Mouse (Mus musculus) neural tube, embryonic 14.5 days (tissue): ENCODE data around the gene Ss18l1. TPM values are rescaled to one million over a fixed set of nuclear protein-coding genes. Genes with fewer than 3 reads are reported as not detected.

Experiments used
- ATAC-seq: fragments of 200-750 bp; cut with Nextera tagmentation; 2 replicates; pipeline ENCODE4 v1.8.0; 2017; ENCODE audit warnings: low read depth, mild to moderate bottlenecking, moderate TSS enrichment, moderate library complexity
- H3K27ac ChIP-seq: fragments of 300-500 bp; sonication (generic); 2 replicates; pipeline ENCODE4 v1.5.1; 2014; ENCODE audit warnings: low read depth, mild to moderate bottlenecking, control low read depth, low read length, moderate library complexity, mixed read lengths
- H3K27me3 ChIP-seq: fragments of 300-500 bp; sonication (generic); 2 replicates; pipeline ENCODE4 v1.6.1; 2014; ENCODE audit warnings: low read length; ENCODE audit not compliant: control insufficient read depth, insufficient read depth
- H3K36me3 ChIP-seq: fragments of 300-500 bp; sonication (generic); 2 replicates; pipeline ENCODE4 v1.6.1; 2014; ENCODE audit warnings: low read length, mixed read lengths; ENCODE audit not compliant: control insufficient read depth, insufficient read depth
- H3K4me1 ChIP-seq: fragments of 300-500 bp; sonication (generic); 2 replicates; pipeline ENCODE4 v1.6.1; 2014; ENCODE audit warnings: low read length; ENCODE audit not compliant: control insufficient read depth, insufficient read depth
- H3K4me2 ChIP-seq: fragments of 300-500 bp; sonication (generic); 2 replicates; pipeline ENCODE4 v1.6.1; 2014; ENCODE audit warnings: mild to moderate bottlenecking, low read depth, low read length, control low read depth
- H3K4me3 ChIP-seq: fragments of 300-500 bp; sonication (generic); 2 replicates; pipeline ENCODE4 v1.5.1; 2014; ENCODE audit warnings: low read depth, low read length, control low read depth, mixed read lengths
- H3K9ac ChIP-seq: fragments of 300-500 bp; sonication (generic); replicated peaks from 2 replicates; pipeline ENCODE4 v1.6.1; 2014; ENCODE audit warnings: low read depth, mild to moderate bottlenecking, control low read depth, low read length, mixed read lengths
- H3K9me3 ChIP-seq: fragments of 300-500 bp; sonication (generic); 2 replicates; pipeline ENCODE4 v1.6.1; 2016; ENCODE audit warnings: low read length; ENCODE audit not compliant: control insufficient read depth
- WGBS: fragments of 180-500 bp; shearing (Covaris S2); extraction: QIAGEN DNeasy Blood & Tissue Kit; methylation state at CpG from one replicate; pipeline ENCODE4 v1.1.7; 2014; 5-methylcytosine and 5-hydroxymethylcytosine counted together
- polyA plus RNA-seq: library from polyadenylated mRNA; unstranded; fragments of >200 nt; fragmentation: Nextera tagmentation; extraction: Ambion mirVana; gene quantifications from 2 replicates; pipeline ENCODE4 v1.2.1, GENCODE M21; 2014

Gene Ss18l1
- polyA plus RNA-seq, 1 experiment from 2014 or later, result 57.8 TPM

- WGBS, result 81% methylated on average over 4 of the region's 4 CpGs
- Histone ChIP-seq H3K9ac (no peak overlapping the region), H3K4me1 (no peaks in the 10 kb centered on the region), H3K4me2 (no peak overlapping the region), H3K27me3 (no peaks in the 10 kb centered on the region), H3K36me3 (no peaks in the 10 kb centered on the region), H3K27ac (no peak overlapping the region), H3K9me3 (no peaks in the 10 kb centered on the region), H3K4me3 (no peak overlapping the region)
- no peak for ATAC-seq
Measured at GRCm38 (mm10) chr2:180017632-180018031, 24.7 kb upstream of the Ss18l1 start.

- 70% methylated on average over 9 of the region's 9 CpGs for WGBS
- no peak overlapping the region for H3K4me2 ChIP-seq
- no peak overlapping the region for H3K9ac ChIP-seq
- H3K4me3 ChIP-seq, result no peak overlapping the region
- H3K36me3 ChIP-seq, result no peaks in the 10 kb centered on the region
- H3K9me3 ChIP-seq, result no peaks in the 10 kb centered on the region
- H3K27ac ChIP-seq, result no peak overlapping the region
- ATAC-seq, result no peak
- no peaks in the 10 kb centered on the region for H3K27me3 ChIP-seq
- no peaks in the 10 kb centered on the region for H3K4me1 ChIP-seq
Measured at GRCm38 (mm10) chr2:180018573-180018972, 23.7 kb upstream of the Ss18l1 start.

DNA sequence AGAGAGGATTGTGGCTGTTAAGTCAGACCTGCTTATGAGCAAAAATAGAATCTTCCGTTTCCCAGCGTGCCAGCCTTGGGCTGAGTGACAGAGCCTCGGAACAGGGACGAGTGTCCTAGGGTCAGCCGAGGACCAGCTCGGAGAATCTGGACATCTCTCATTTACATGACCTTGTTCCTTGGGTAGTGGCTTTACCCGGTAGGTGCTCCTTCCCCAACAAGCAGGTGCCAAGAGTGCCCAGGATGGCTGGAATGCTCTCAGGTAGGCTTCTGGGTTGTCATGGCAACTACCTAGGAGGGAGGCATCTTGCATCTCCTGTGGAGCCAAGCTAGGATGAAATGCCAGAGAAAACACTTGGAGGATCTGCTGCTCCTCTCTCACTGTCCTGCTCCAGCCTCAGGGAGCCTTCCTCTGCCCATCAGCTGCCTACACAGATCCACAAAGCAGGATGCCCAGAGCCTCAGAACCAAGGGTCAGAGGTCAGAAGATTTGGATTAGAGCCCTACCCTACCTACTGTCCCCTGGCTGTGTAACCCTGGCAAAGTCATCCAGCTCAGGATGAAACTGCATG lies 22.1 kb upstream of the Ss18l1 start:
- Histone ChIP-seq H3K4me1 (no peaks in the 10 kb centered on the region), H3K27me3 (no peaks in the 10 kb centered on the region)
- no peak for ATAC-seq

GRCm38 (mm10) chr2:180020919-180021318 lies 21.4 kb upstream of the Ss18l1 start:
- Histone ChIP-seq H3K9me3 (no peaks in the 10 kb centered on the region), H3K9ac (no peak overlapping the region), H3K4me1 (peaks cover under 1% of the 10 kb centered on the region), H3K4me3 (no peak overlapping the region), H3K27ac (no peak overlapping the region), H3K4me2 (no peak overlapping the region), H3K27me3 (no peaks in the 10 kb centered on the region), H3K36me3 (no peaks in the 10 kb centered on the region)
- ATAC-seq, result no peak
- WGBS, result 83% methylated on average over 8 of the region's 8 CpGs

More for the DNA sequence above, 22.1 kb upstream of the Ss18l1 start:
- Histone ChIP-seq H3K36me3 (no peaks in the 10 kb centered on the region), H3K27ac (no peak overlapping the region), H3K4me3 (no peak overlapping the region), H3K9me3 (no peaks in the 10 kb centered on the region), H3K9ac (no peak overlapping the region), H3K4me2 (no peak overlapping the region)
- WGBS, result 75% methylated on average over 7 of the region's 7 CpGs

DNA sequence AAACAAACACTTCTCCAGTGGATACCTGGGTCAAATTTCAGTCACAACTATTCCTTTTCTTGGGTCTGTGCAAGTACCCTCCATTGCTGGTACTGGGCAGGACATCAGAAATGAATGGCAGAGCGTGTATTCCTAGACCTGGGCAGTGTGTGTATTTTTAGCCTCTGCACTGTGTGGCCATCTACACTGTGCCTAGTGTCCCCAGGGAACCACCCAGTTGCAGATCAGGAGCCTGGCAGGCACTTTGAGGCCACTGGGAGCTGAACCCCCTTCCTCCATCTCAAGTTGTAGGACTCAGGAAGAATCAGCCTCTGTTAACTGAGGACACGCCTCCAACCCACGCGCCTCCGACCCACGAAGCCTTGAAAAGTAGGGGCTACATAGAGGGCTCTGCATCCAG lies 19.6 kb upstream of the Ss18l1 start:
- 65% methylated on average over 6 of the region's 6 CpGs for WGBS
- Histone ChIP-seq H3K4me3 (no peak overlapping the region), H3K9ac (no peak overlapping the region), H3K4me2 (no peak overlapping the region), H3K27me3 (no peaks in the 10 kb centered on the region), H3K27ac (no peak overlapping the region), H3K9me3 (no peaks in the 10 kb centered on the region), H3K36me3 (peaks cover 4% of the 10 kb centered on the region; the same call in 1 of the 2 replicates), H3K4me1 (peaks cover 19% of the 10 kb centered on the region)
- ATAC-seq, result no peak

DNA sequence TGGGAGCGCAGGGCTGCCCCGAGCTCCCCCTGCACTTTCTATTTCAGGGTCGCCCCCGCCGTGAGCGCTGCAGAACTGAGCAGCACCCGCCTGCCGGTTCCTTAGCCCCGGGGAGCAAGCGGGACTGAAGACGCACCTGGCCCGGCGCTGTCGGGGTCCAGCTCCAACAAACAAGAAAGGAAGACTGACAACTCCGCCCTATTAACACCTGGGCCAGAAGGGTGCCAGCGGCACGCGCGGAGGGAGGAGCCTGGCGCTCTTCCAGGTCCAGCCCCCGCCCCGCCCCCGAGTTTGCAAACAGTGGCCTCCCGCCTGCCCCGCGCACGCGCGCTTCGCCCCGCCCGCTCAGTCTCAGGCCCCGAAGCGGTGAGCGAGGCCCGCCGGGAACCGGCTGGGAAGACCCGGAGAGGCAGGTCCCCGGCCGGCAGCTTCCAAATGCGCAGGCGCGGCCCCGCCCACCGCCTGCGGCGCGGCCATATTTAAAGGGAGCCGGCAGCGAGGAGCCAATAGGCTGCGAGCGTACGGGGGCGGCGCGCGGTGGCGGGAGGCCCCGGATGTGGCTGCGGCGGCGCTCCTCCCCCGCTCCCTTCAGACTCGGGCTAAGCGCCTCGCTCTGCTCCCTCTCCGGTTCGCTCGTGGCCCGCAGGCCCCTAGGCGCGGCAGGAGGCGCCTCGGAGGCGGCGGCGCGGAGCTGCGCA lies 17.8 kb upstream of the Ss18l1 start, which contains the start of gene Lsm14b:
Lsm14b (plus strand) TSS at position 587 of the 698 bp plus-strand sequence.
- H3K27me3 ChIP-seq, result no peaks in the 10 kb centered on the region
- peak; percentile 96 for ATAC-seq
- H3K4me1 ChIP-seq, result peaks cover 31% of the 10 kb centered on the region
- H3K4me3 ChIP-seq, result peak within 1 kb of the TSS; percentile 96
- peak within 1 kb of the TSS; percentile 96 for H3K9ac ChIP-seq
- 1% methylated on average over 54 of the region's 80 CpGs for WGBS
- H3K4me2 ChIP-seq, result peak within 1 kb of the TSS; percentile 99
- H3K9me3 ChIP-seq, result no peaks in the 10 kb centered on the region
- peaks cover 16% of the 10 kb centered on the region; the same call in 1 of the 2 replicates for H3K36me3 ChIP-seq
- peak within 1 kb of the TSS; percentile 97 for H3K27ac ChIP-seq

- Histone ChIP-seq H3K9ac (peak overlapping the region; percentile 96), H3K27me3 (no peaks in the 10 kb centered on the region), H3K4me1 (peaks cover 31% of the 10 kb centered on the region), H3K4me2 (peak overlapping the region; percentile 99), H3K27ac (peak overlapping the region; percentile 97), H3K36me3 (peaks cover 22% of the 10 kb centered on the region), H3K9me3 (no peaks in the 10 kb centered on the region), H3K4me3 (peak overlapping the region; percentile 96)
- under 1% methylated on average over 64 of the region's 84 CpGs for WGBS
- ATAC-seq, result no peak; the same call in 1 of the 2 replicates
Measured at GRCm38 (mm10) chr2:180025135-180025860, 17.0 kb upstream of the Ss18l1 start.

GRCm38 (mm10) chr2:180025861-180026200 lies 16.5 kb upstream of the Ss18l1 start:
- Histone ChIP-seq H3K4me1 (peaks cover 31% of the 10 kb centered on the region), H3K9me3 (no peaks in the 10 kb centered on the region), H3K27me3 (no peaks in the 10 kb centered on the region), H3K4me3 (peak overlapping the region; percentile 96), H3K9ac (peak overlapping the region; percentile 96), H3K4me2 (peak overlapping the region; percentile 99), H3K36me3 (peaks cover 27% of the 10 kb centered on the region), H3K27ac (peak overlapping the region; percentile 97)
- no peak for ATAC-seq
- 2% methylated on average over 6 of the region's 6 CpGs for WGBS

DNA sequence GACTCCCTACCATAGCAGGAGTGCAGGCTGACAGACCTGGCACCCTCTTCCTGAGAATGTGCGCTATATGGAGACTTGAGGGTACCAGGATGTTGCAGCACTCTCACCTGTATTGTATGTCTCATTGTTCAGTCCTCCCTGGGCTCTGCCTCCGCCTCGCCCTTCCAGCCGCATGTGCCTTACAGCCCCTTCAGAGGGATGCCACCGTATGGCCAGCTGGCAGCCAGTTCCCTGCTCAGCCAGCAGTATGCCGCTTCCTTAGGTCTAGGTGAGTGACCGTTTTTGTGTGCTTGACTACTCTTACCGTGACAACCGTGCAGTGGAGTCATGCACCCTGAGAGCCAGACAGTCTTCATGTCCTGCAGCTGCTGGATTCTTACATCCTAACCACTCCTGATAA lies 14.5 kb upstream of the Ss18l1 start:
- peak overlapping the region; percentile 99 for H3K4me2 ChIP-seq
- H3K9me3 ChIP-seq, result no peaks in the 10 kb centered on the region
- WGBS, result 77% methylated on average over 9 of the region's 9 CpGs
- H3K36me3 ChIP-seq, result peaks cover 47% of the 10 kb centered on the region
- no peaks in the 10 kb centered on the region for H3K27me3 ChIP-seq
- H3K4me3 ChIP-seq, result peak overlapping the region; percentile 96; the same call in 1 of the 2 replicates
- peak overlapping the region; percentile 37; the same call in 1 of the 2 replicates for H3K9ac ChIP-seq
- H3K4me1 ChIP-seq, result peaks cover 31% of the 10 kb centered on the region
- H3K27ac ChIP-seq, result no peak overlapping the region
- ATAC-seq, result no peak
